Mouse (Mus musculus): Measurements from ENCODE around the gene Olfr916. TPM values are rescaled to one million over a fixed set of nuclear protein-coding genes. Genes with fewer than 3 reads are reported as not detected.

Gene Olfr916
- total RNA-seq (2015; ENCODE audit: low replicate concordance) (not detected in 2 replicates), total RNA-seq (2017; ENCODE audit: low replicate concordance) (not detected in 2 replicates)

DNA sequence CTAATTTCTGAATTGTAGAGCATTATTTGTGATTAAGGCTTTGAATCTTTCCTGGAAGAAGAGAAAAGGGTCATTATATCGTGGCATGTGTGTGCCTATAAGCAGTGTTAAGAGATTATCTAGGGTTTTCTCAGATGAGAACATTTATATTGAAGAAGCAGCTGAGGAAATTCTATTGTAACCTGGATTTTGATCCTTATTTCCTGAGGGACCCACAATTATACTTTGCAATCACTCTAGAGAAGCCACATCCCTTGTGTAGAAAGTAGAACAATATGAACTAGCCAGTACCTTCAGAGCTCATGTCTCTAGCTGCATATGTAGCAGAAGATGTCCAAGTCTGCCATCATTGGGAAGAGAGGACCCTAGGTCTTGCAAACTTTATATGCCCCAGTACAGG is at the start of gene Olfr916:
Gene Olfr916 (minus strand): TSS at position 101 of the 400 bp plus-strand sequence.
- ATAC-seq (replicated peaks; ENCODE audit: low FRiP score, poor library complexity, severe bottlenecking): no peak

DNA sequence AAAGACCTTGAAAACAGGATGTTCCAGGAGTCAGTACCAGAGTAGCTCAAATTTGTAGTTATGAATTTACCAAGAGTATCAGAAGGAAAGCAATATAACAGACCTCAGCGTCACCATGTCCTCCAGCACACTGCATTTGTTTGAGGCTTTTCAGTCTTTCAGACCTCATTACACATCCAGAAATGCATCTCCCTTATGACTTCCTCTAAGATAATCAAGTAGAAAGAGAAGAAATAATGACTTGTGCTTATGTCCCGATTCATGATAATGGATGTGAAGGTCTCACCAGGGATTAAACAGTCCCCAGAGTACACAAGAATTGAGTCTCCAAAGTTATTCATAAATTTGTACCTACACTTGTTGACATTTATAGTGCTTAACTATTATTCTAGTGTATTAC is 14.8 kb upstream of the Olfr916 start, which contains the start of gene Olfr918:
Gene Olfr918 (minus strand): TSS at position 101 of the 400 bp plus-strand sequence.
- no peak for ATAC-seq (replicated peaks; ENCODE audit: low FRiP score, poor library complexity, severe bottlenecking)

DNA sequence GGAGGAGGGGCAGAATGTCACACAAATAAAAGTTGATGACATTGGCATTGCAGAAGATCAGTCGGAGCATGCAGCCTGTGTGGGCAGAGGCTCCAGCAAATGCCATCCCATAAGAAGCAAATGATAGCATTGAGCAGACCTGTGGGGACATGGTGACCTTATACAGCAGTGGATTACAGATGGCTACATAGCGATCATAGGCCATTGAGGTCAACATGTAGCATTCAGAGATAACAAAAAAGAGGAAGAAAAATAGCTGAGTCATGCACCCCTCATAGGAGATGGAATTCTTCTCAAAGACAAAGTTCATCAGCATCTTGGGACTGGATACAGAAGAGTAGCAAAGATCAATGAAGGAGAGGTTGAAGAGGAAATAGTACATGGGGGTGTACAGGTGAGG is 13.2 kb upstream of the Olfr916 start:
- no peak for ATAC-seq (replicated peaks; ENCODE audit: low FRiP score, poor library complexity, severe bottlenecking)

DNA sequence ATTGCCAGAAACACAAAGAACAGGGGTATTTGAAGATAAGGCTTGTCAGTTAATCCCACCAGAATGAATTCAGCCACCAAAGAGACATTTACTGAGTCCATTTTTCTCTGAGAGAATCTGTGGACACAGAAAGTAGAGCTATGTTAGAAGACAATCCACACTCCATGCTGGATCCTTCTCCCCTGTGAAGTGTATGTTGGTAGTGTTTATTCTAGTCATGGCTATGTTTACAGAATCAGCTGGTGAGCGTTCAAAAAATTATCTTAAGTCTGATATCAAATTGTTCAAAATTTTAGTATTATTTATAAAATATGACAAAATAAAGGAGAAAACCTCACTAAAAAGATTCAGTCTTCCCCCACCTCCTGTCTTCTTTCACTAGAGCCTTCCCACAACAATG is 6.1 kb upstream of the Olfr916 start, which contains the start of gene Olfr917:
Gene Olfr917 (minus strand): TSS at position 101 of the 400 bp plus-strand sequence.
- ATAC-seq (replicated peaks; ENCODE audit: low FRiP score, poor library complexity, severe bottlenecking): no peak

DNA sequence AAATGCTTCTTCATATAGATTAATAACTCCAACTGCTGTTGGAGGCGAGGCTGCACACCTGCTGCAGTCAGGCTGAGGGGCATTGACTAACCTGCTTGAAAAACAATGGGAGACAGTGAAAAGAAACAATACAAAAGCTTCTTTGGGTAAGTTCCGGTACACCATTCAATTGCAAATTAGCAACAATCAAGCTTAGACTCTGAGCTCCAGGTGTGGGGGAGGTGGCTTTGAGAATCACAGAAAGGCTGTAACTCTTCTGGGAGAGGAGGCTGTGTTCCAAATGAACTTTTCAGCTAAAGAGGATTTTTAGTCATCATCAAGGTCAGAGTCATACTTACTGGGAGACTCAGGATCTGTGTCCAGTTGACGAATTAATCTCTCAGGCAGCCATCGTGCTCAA is 27.3 kb downstream of the Olfr916 start:
- ATAC-seq (replicated peaks; ENCODE audit: low FRiP score, poor library complexity, severe bottlenecking): no peak

Other genes starting within 250 kb of the Olfr916 start
- not detected in 2 replicates for gene Olfr901, start 230.4 kb downstream of the Olfr916 start, total RNA-seq (2015; ENCODE audit: low replicate concordance)
- not detected in 2 replicates for gene Olfr901, start 230.4 kb downstream of the Olfr916 start, total RNA-seq (2017; ENCODE audit: low replicate concordance)
- gene Olfr902, start 212.2 kb downstream of the Olfr916 start, total RNA-seq (2015; ENCODE audit: low replicate concordance): not detected in 2 replicates
- not detected in 2 replicates for gene Olfr902, start 212.2 kb downstream of the Olfr916 start, total RNA-seq (2017; ENCODE audit: low replicate concordance)
- not detected in 2 replicates for gene Olfr904, start 196.7 kb downstream of the Olfr916 start, total RNA-seq (2015; ENCODE audit: low replicate concordance)
- gene Olfr904, start 196.7 kb downstream of the Olfr916 start, total RNA-seq (2017; ENCODE audit: low replicate concordance): not detected in 2 replicates
- not detected in 2 replicates for gene Olfr905, start 188.8 kb downstream of the Olfr916 start, total RNA-seq (2015; ENCODE audit: low replicate concordance)
- not detected in 2 replicates for gene Olfr905, start 188.8 kb downstream of the Olfr916 start, total RNA-seq (2017; ENCODE audit: low replicate concordance)
- gene Olfr906, start 172.8 kb downstream of the Olfr916 start, total RNA-seq (2015; ENCODE audit: low replicate concordance): not detected in 2 replicates
- not detected in 2 replicates for gene Olfr906, start 172.8 kb downstream of the Olfr916 start, total RNA-seq (2017; ENCODE audit: low replicate concordance)
- gene Olfr907, start 164.1 kb downstream of the Olfr916 start, total RNA-seq (2015; ENCODE audit: low replicate concordance): not detected in 2 replicates
- gene Olfr907, start 164.1 kb downstream of the Olfr916 start, total RNA-seq (2017; ENCODE audit: low replicate concordance): not detected in 2 replicates
- not detected in 2 replicates for gene Olfr911-ps1, start 138.3 kb downstream of the Olfr916 start, total RNA-seq (2015; ENCODE audit: low replicate concordance)
- gene Olfr911-ps1, start 138.3 kb downstream of the Olfr916 start, total RNA-seq (2017; ENCODE audit: low replicate concordance): not detected in 2 replicates
- gene Olfr910, start 122.0 kb downstream of the Olfr916 start, total RNA-seq (2015; ENCODE audit: low replicate concordance): not detected in 2 replicates
- gene Olfr910, start 122.0 kb downstream of the Olfr916 start, total RNA-seq (2017; ENCODE audit: low replicate concordance): not detected in 2 replicates
- not detected in 2 replicates for gene Olfr912, start 79.7 kb downstream of the Olfr916 start, total RNA-seq (2015; ENCODE audit: low replicate concordance)
- gene Olfr912, start 79.7 kb downstream of the Olfr916 start, total RNA-seq (2017; ENCODE audit: low replicate concordance): not detected in 2 replicates
- gene Olfr913, start 67.1 kb downstream of the Olfr916 start, total RNA-seq (2015; ENCODE audit: low replicate concordance): not detected in 2 replicates
- gene Olfr913, start 67.1 kb downstream of the Olfr916 start, total RNA-seq (2017; ENCODE audit: low replicate concordance): not detected in 2 replicates
- gene Olfr914, start 54.8 kb downstream of the Olfr916 start, total RNA-seq (2015; ENCODE audit: low replicate concordance): not detected in 2 replicates
- not detected in 2 replicates for gene Olfr914, start 54.8 kb downstream of the Olfr916 start, total RNA-seq (2017; ENCODE audit: low replicate concordance)
- gene Olfr917, start 6.0 kb upstream of the Olfr916 start, total RNA-seq (2015; ENCODE audit: low replicate concordance): not detected in 2 replicates
- not detected in 2 replicates for gene Olfr917, start 6.0 kb upstream of the Olfr916 start, total RNA-seq (2017; ENCODE audit: low replicate concordance)
- gene Olfr918, start 14.7 kb upstream of the Olfr916 start, total RNA-seq (2015; ENCODE audit: low replicate concordance): not detected in 2 replicates
- gene Olfr918, start 14.7 kb upstream of the Olfr916 start, total RNA-seq (2017; ENCODE audit: low replicate concordance): not detected in 2 replicates
- gene Olfr919, start 43.8 kb upstream of the Olfr916 start, total RNA-seq (2015; ENCODE audit: low replicate concordance): not detected in 2 replicates
- gene Olfr919, start 43.8 kb upstream of the Olfr916 start, total RNA-seq (2017; ENCODE audit: low replicate concordance): not detected in 2 replicates
- gene Vwa5a, start 58.4 kb upstream of the Olfr916 start, total RNA-seq (2015; ENCODE audit: low replicate concordance): 24.4 and 37.2 TPM in 2 replicates
- 38.8 and 52.7 TPM in 2 replicates for gene Vwa5a, start 58.4 kb upstream of the Olfr916 start, total RNA-seq (2017; ENCODE audit: low replicate concordance)
- not detected in 2 replicates for gene Olfr920, start 92.4 kb upstream of the Olfr916 start, total RNA-seq (2015; ENCODE audit: low replicate concordance)
- gene Olfr920, start 92.4 kb upstream of the Olfr916 start, total RNA-seq (2017; ENCODE audit: low replicate concordance): 0.28 TPM in 1 of 2 replicates, not detected in the other
- gene Olfr921, start 113.2 kb upstream of the Olfr916 start, total RNA-seq (2015; ENCODE audit: low replicate concordance): not detected in 2 replicates
- not detected in 2 replicates for gene Olfr921, start 113.2 kb upstream of the Olfr916 start, total RNA-seq (2017; ENCODE audit: low replicate concordance)
- gene Olfr922, start 154.7 kb upstream of the Olfr916 start, total RNA-seq (2015; ENCODE audit: low replicate concordance): not detected in 2 replicates
- gene Olfr922, start 154.7 kb upstream of the Olfr916 start, total RNA-seq (2017; ENCODE audit: low replicate concordance): not detected in 2 replicates
- gene Olfr923, start 166.7 kb upstream of the Olfr916 start, total RNA-seq (2015; ENCODE audit: low replicate concordance): not detected in 2 replicates
- not detected in 2 replicates for gene Olfr923, start 166.7 kb upstream of the Olfr916 start, total RNA-seq (2017; ENCODE audit: low replicate concordance)
- not detected in 2 replicates for gene Olfr924, start 184.6 kb upstream of the Olfr916 start, total RNA-seq (2015; ENCODE audit: low replicate concordance)
- gene Olfr924, start 184.6 kb upstream of the Olfr916 start, total RNA-seq (2017; ENCODE audit: low replicate concordance): 0.28 TPM in 1 of 2 replicates, not detected in the other
- not detected in 2 replicates for gene Olfr26, start 195.2 kb upstream of the Olfr916 start, total RNA-seq (2015; ENCODE audit: low replicate concordance)
- gene Olfr26, start 195.2 kb upstream of the Olfr916 start, total RNA-seq (2017; ENCODE audit: low replicate concordance): not detected in 2 replicates
- gene Olfr926, start 217.3 kb upstream of the Olfr916 start, total RNA-seq (2015; ENCODE audit: low replicate concordance): not detected in 2 replicates
- gene Olfr926, start 217.3 kb upstream of the Olfr916 start, total RNA-seq (2017; ENCODE audit: low replicate concordance): not detected in 2 replicates